Mouse (Mus musculus) testis, adult 10 weeks (tissue): ENCODE results near the gene Gm9508. TPM values are rescaled to one million over a fixed set of nuclear protein-coding genes. Genes with fewer than 3 reads are reported as not detected.

Source experiments
- polyA plus RNA-seq: library from polyadenylated mRNA; stranded (reverse); fragments of 350-450 nt; fragmentation: Illumina TruSeq; extraction: RNeasy Lipid Tissue Mini Kit (QIAGEN cat#74804); gene quantifications from one replicate; pipeline ENCODE4 v1.2.3, GENCODE M21; 2014; ENCODE audit warnings: low read depth, low replicate concordance

Gene Gm9508
- not detected for polyA plus RNA-seq

GRCm38 (mm10) chr10:77697133-77697532 lies at the start of gene Gm9508:
TSS of gene Gm9508 (minus strand) at chr10:77697233.

GRCm38 (mm10) chr10:77741924-77742688 lies 45.1 kb upstream of the Gm9508 start, which contains the start of gene Gm18596:
TSS of gene Gm18596 (minus strand) at chr10:77742638.

DNA sequence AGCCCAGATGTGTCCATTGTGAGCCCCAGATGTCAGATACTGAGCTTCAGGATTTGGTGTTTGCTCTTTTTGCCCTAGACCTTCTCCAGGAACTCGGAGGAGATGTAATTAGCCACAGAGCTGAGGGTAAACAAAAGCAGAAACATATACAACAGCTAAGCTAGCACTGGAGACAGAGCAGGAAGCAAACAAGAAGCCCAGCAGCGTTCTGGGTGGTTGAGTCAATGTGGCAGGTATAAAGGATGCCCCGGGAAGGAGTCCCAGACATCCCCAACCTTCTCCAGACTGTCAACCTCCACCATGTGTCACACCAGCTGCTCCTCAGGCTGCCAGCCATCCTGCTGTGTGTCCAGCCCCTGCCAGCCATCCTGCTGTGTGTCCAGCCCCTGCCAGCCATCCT lies 29.2 kb upstream of the Gm9508 start, which contains the start of gene Gm10100:
Gm10100 (plus strand) TSS at position 301 of the 400 bp plus-strand sequence.

DNA sequence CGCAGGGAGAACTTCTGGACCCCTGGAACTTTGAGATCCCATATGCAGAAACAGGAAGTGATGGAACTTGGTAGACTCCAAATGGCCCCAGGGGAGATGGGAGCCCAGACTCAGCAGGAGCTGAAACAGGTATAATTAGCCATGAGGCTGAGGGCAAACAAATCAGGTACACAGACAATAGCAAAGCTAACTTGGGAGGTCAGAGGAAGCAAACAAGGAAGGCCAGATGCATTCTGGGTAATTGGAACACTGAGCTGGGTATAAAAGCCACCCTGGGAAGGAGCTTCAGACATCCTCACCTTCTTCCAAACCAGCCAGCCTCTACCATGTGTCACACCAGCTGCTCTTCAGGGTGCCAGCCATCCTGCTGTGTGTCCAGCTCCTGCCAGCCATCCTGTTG lies 23.3 kb upstream of the Gm9508 start, which contains the start of gene Krtap12-1:
Krtap12-1 (plus strand) TSS at position 301 of the 400 bp plus-strand sequence.

GRCm38 (mm10) chr10:77715507-77715906 lies 18.5 kb upstream of the Gm9508 start, which contains the start of gene Gm10142:
TSS of gene Gm10142 (plus strand) at chr10:77715807.

DNA sequence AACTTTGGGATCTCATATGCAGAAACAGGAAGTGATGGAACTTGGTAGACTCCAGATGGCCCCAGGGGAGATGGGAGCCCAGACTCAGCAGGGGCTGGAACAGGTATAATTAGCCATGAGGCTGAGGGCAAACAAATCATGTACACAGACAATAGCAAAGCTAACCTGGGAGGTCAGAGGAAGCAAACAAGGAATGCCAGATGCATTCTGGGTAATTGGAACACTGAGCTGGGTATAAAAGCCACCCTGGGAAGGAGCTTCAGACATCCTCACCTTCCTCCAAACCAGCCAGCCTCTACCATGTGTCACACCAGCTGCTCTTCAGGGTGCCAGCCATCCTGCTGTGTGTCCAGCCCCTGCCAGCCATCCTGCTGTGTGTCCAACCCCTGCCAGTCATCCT lies 14.1 kb upstream of the Gm9508 start, which contains the start of gene Gm10024:
Gm10024 (plus strand) TSS at position 301 of the 400 bp plus-strand sequence.

GRCm38 (mm10) chr10:77706326-77706725 lies 9.3 kb upstream of the Gm9508 start, which contains the start of gene Gm10272:
TSS of gene Gm10272 (plus strand) at chr10:77706626.

GRCm38 (mm10) chr10:77690356-77690807 lies 6.7 kb downstream of the Gm9508 start, which contains the start of gene Gm19402:
TSS of gene Gm19402 (minus strand) at chr10:77690757.

DNA sequence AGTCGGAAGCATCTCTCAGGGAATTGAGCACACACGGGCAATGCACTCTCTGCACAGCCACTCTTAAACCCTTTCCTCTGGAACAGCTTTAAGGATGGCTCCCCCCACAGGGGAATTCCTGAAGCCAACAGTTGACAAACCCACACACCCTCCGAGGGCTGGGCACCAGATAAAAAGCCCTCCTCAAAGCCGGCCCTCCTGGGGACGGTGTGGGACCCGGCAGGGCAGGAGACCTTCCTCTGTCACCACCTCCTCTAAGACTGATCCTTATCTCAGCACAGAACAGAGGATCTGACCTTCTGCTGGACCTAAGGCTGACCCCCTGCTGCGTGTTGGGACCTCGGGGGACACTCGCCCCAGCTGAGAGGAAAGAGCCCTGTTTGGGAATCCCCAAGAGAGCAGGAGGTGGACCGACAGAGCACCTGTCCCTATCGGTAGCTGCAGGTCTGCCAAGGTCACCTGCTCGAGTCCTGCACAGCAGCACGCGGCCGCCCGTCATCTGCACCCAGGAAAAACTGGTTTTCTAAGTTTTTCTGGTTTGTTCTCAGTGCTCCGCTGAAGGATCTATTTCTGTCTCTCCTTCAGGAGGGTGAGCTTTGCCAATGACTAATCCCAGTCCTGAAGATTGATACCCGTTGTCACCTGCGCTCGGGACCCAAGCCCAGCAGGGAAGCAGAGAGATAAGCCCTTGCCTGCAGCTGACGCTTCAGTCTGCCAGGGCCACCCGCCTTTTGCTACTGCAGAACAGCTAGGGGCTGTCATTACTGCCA lies 11.0 kb downstream of the Gm9508 start, which contains the start of gene Tspear:
Tspear (plus strand) TSS at position 675 of the 770 bp plus-strand sequence.

Other genes with a start within 250 kb of the Gm9508 start
- 0.78 TPM for gene Fam207a, start 181.4 kb downstream of the Gm9508 start, polyA plus RNA-seq
- 0.36 TPM for gene Itgb2, start 167.0 kb downstream of the Gm9508 start, polyA plus RNA-seq
- gene Pttg1ip, start 115.5 kb downstream of the Gm9508 start, polyA plus RNA-seq, result 53.7 TPM
- gene Sumo3, start 91.1 kb downstream of the Gm9508 start, polyA plus RNA-seq, result 32.2 TPM
- gene Gm49325, start 91.0 kb downstream of the Gm9508 start, polyA plus RNA-seq, result 10.3 TPM
- 19.1 TPM for gene Ube2g2, start 75.0 kb downstream of the Gm9508 start, polyA plus RNA-seq
- gene Tspear, start 10.7 kb downstream of the Gm9508 start, polyA plus RNA-seq, result not detected
- not detected for gene Gm19402, start 6.5 kb downstream of the Gm9508 start, polyA plus RNA-seq
- not detected for gene Gm10272, start 9.4 kb upstream of the Gm9508 start, polyA plus RNA-seq
- gene Gm10024, start 14.2 kb upstream of the Gm9508 start, polyA plus RNA-seq, result not detected
- gene Gm10142, start 18.6 kb upstream of the Gm9508 start, polyA plus RNA-seq, result not detected
- gene Krtap12-1, start 23.4 kb upstream of the Gm9508 start, polyA plus RNA-seq, result not detected
- not detected for gene Gm10100, start 29.3 kb upstream of the Gm9508 start, polyA plus RNA-seq
- not detected for gene Gm18596, start 45.4 kb upstream of the Gm9508 start, polyA plus RNA-seq
- not detected for gene Gm9736, start 54.1 kb upstream of the Gm9508 start, polyA plus RNA-seq
- gene Gm3233, start 62.4 kb upstream of the Gm9508 start, polyA plus RNA-seq, result not detected
- gene Gm3238, start 74.1 kb upstream of the Gm9508 start, polyA plus RNA-seq, result not detected
- gene Gm7138, start 79.7 kb upstream of the Gm9508 start, polyA plus RNA-seq, result not detected
- not detected for gene Gm3250, start 85.3 kb upstream of the Gm9508 start, polyA plus RNA-seq
- not detected for gene Gm7137, start 91.0 kb upstream of the Gm9508 start, polyA plus RNA-seq
- not detected for gene Gm9639, start 97.8 kb upstream of the Gm9508 start, polyA plus RNA-seq
- gene Gm19668, start 101.9 kb upstream of the Gm9508 start, polyA plus RNA-seq, result not detected
- not detected for gene Gm9507, start 114.6 kb upstream of the Gm9508 start, polyA plus RNA-seq
- gene Gm2696, start 117.4 kb upstream of the Gm9508 start, polyA plus RNA-seq, result not detected
- gene Krtap10-4, start 129.9 kb upstream of the Gm9508 start, polyA plus RNA-seq, result not detected
- gene Krtap10-10, start 138.7 kb upstream of the Gm9508 start, polyA plus RNA-seq, result not detected
- gene Gm36176, start 149.6 kb upstream of the Gm9508 start, polyA plus RNA-seq, result not detected
- gene Gm10318, start 155.6 kb upstream of the Gm9508 start, polyA plus RNA-seq, result not detected
- not detected for gene Gm3285, start 164.7 kb upstream of the Gm9508 start, polyA plus RNA-seq
- 0.15 TPM for gene Lrrc3, start 205.3 kb upstream of the Gm9508 start, polyA plus RNA-seq